Mouse (Mus musculus) effector memory CD4-positive, alpha-beta T cell, adult 5 months (primary cell): ENCODE measurements around the gene Ajm1. TPM values are rescaled to one million over a fixed set of nuclear protein-coding genes. Genes with fewer than 3 reads are reported as not detected.

ENCODE experiments used
- polyA plus RNA-seq: library from polyadenylated mRNA; unstranded; fragments of 100-300 nt; shearing (Covaris generic); gene quantifications from one replicate; pipeline ENCODE4 v1.2.1, GENCODE M21; 2017

Gene Ajm1
- not detected for polyA plus RNA-seq

DNA sequence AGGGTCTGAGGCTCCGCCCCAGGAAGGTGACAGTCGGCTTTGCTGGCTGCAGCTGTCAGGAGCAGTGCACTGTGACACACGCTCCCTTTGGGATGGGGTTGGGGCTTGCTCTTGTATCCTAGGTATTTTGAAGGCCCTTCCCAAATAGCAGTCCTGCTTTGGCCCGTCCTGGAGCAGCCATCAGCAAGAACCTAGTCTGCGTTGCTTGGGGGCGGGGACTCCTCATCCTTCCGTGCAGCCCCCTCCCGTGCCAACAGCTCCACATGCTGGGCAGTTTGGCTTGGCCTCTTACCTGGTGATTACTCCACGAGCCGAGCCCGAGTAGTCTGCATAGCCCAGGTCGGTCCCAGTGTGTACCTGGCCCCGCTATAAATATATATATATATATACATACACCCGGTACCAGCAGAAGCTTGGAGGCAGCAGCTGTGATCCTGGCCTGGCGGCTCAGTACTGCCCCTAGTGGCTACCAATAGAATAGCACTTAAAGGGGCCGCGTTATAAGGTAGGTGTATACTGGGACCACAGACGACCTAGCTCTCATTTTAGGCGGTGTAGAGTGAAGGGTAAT lies at the start of gene Ajm1:
Gene Ajm1 (minus strand): TSS at position 464 of the 571 bp plus-strand sequence.

DNA sequence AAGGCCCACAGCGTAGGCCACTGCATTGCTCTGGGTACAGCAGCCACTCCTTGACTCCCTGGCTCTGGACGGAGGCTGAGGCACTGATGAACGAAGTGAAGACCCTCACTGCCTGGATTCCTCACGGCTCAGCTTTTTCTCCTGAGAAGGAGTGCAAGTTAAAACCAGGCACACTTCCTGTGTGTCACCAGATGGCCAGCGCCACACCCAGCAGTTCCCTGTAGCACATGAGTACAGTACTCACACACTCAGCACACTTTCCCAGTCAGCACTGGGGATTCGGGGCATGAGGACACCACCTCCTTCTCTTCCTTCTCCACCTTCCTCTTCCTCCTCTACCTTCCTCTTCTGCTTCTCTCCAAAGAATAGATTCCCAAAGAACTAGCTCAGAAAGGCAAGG lies 46.3 kb upstream of the Ajm1 start, which contains the start of gene Fcna:
Gene Fcna (minus strand): TSS at position 220 of the 400 bp plus-strand sequence.

DNA sequence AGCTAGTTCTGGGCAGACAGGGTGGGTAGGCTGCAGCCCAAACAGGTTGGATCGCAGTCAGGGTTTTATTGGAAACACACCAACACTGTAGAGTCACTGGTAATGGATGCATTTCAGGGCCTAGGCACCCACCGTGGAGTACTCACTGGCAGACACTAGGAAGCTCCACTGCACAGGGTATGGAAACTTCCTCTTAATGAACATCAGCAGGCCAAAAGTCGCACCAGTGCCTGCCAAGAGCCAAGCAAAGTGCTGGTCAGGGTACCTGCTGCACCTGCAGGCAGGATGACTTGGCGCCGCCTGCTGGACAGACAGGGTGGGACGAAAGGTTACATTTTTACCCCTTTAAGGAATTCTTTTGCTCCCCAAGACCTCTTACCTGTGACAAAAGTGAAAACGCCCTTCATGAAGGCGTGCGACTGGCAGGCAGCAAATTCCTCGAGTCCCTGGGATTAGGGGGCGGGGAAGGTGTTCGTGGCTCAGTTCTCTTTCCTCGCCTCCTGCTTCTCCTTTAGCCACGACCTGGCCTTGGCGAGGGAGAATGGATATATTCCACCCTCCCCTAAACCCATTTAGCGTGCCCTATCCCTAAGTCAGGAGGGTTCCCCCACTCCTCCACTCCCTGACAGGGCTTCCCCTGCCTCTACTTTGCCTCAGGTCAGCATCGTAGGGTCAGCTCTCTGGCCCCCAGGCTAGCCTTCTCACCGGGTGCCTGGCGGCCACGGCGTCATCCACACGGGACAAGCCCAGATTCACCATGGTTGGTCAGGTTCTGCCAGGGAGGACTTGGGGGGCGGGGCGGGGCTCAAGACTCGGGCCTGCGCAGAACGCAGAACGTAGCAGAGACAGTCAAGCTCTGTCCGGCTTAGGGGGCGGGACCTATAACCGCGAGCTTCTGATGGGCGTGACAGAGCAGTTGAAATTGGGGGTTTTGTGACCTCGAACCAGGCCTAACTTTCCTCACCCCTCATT lies 40.0 kb upstream of the Ajm1 start, which contains the start of gene Tmem141:
Gene Tmem141 (minus strand): TSS at position 777 of the 972 bp plus-strand sequence.

DNA sequence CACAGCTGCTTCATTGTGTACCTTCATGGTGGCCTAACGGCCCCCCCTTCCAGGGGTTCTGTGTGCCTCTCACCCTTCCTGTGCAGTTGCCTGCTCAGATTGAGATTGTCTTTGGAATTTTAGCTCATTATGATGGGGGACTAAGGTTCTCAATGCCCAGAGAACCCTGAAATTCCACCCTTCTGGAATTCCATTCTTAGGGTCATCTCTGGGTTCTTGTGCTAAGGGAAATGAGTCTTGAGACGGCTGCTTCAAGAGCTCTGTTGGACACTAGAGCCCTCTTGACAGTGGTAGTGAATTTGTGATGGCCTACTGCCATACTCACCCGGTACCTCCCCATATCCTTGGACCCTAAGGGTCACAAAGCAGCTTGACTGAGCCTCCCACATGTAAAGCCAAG lies 36.0 kb upstream of the Ajm1 start, which contains the start of gene Ccdc183:
Gene Ccdc183 (minus strand): TSS at position 101 of the 400 bp plus-strand sequence.

GRCm38 (mm10) chr2:25607761-25608622 lies 26.4 kb upstream of the Ajm1 start, which contains the start of gene Rabl6:
TSS of gene Rabl6 (minus strand) at chr2:25608521.

DNA sequence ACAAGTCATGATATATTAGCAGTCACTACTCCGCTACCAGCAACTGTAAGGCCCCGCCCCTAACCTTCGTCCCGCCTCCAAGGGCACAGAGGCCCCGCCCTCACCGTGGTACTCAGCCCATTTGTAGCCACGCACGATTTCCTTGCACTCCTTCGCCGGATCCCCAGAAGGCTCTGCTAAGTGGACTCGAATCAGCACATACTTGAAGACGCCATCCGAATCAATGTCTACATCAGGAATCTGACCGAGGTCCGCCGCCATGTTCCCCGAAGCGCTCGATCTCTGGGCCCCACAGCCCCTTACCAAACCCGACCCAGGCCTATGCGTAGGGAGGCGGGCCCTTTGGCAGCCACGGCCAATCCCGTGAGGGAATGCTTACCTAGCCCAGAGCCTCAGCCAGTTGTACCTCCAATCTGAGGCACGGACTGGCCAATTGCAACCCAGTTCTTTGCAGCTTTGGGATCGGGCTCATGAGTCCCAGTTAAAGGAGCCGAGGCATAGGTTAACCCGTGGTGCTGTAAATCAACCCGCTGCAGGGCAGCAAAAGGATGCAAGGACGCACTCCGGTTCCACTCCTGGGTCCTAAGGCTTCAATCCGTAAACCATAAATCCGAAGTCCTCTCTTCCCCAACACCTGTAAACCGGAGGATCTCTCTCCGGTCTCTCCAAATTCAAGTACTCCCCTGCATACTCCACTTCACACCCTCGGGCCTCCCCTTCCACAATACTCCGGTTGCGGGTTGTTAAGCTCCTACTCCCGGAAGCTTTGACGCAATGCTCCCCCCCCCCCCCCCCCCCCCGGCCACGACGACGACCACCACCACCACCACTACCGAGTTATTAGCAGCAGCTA lies 6.8 kb downstream of the Ajm1 start, which contains the start of the genes Mamdc4 and Phpt1:
Gene Mamdc4 (minus strand): TSS at position 267 of the 853 bp plus-strand sequence.
Gene Phpt1 (minus strand): TSS at position 646 of the 853 bp plus-strand sequence.

GRCm38 (mm10) chr2:25557221-25557963 lies 24.2 kb downstream of the Ajm1 start, which contains the start of gene Edf1:
TSS of gene Edf1 (plus strand) at chr2:25557847.

GRCm38 (mm10) chr2:25546811-25547491 lies 34.6 kb downstream of the Ajm1 start, which contains the start of gene Traf2:
TSS of gene Traf2 (minus strand) at chr2:25546940.

Other genes with a start within 250 kb of the Ajm1 start
- gene Man1b1, start 249.4 kb downstream of the Ajm1 start, polyA plus RNA-seq = 49.9 TPM
- gene Dpp7, start 225.4 kb downstream of the Ajm1 start, polyA plus RNA-seq = 20.8 TPM
- 27.9 TPM for gene Uap1l1, start 216.1 kb downstream of the Ajm1 start, polyA plus RNA-seq
- 0.80 TPM for gene Sapcd2, start 209.4 kb downstream of the Ajm1 start, polyA plus RNA-seq
- gene Entpd2, start 185.9 kb downstream of the Ajm1 start, polyA plus RNA-seq = not detected
- gene Npdc1, start 182.4 kb downstream of the Ajm1 start, polyA plus RNA-seq = 4.5 TPM
- 1.6 TPM for gene Fut7, start 158.5 kb downstream of the Ajm1 start, polyA plus RNA-seq
- gene Abca2, start 153.1 kb downstream of the Ajm1 start, polyA plus RNA-seq = 58.8 TPM
- gene Clic3, start 124.9 kb downstream of the Ajm1 start, polyA plus RNA-seq = 3.2 TPM
- 57.3 TPM for gene Paxx, start 120.7 kb downstream of the Ajm1 start, polyA plus RNA-seq
- gene Ptgds, start 111.7 kb downstream of the Ajm1 start, polyA plus RNA-seq = not detected
- gene Lcn12, start 87.8 kb downstream of the Ajm1 start, polyA plus RNA-seq = not detected
- 67.4 TPM for gene Fbxw5, start 81.0 kb downstream of the Ajm1 start, polyA plus RNA-seq
- gene C8g, start 80.0 kb downstream of the Ajm1 start, polyA plus RNA-seq = 5.9 TPM
- gene Traf2, start 34.8 kb downstream of the Ajm1 start, polyA plus RNA-seq = 65.0 TPM
- 209 TPM for gene Edf1, start 23.9 kb downstream of the Ajm1 start, polyA plus RNA-seq
- 2.0 TPM for gene Mamdc4, start 6.9 kb downstream of the Ajm1 start, polyA plus RNA-seq
- 48.3 TPM for gene Phpt1, start 6.5 kb downstream of the Ajm1 start, polyA plus RNA-seq
- 41.4 TPM for gene Rabl6, start 26.8 kb upstream of the Ajm1 start, polyA plus RNA-seq
- not detected for gene Ccdc183, start 35.9 kb upstream of the Ajm1 start, polyA plus RNA-seq
- 3.4 TPM for gene Tmem141, start 40.2 kb upstream of the Ajm1 start, polyA plus RNA-seq
- not detected for gene Fcna, start 46.3 kb upstream of the Ajm1 start, polyA plus RNA-seq
- not detected for gene Lcn8, start 71.4 kb upstream of the Ajm1 start, polyA plus RNA-seq
- gene Lcn5, start 76.2 kb upstream of the Ajm1 start, polyA plus RNA-seq = not detected
- not detected for gene Lcn6, start 95.0 kb upstream of the Ajm1 start, polyA plus RNA-seq
- gene Lcn10, start 101.0 kb upstream of the Ajm1 start, polyA plus RNA-seq = not detected
- gene Obp2a, start 118.3 kb upstream of the Ajm1 start, polyA plus RNA-seq = not detected
- gene Bmyc, start 125.0 kb upstream of the Ajm1 start, polyA plus RNA-seq = 21.5 TPM
- gene Obp2b, start 155.3 kb upstream of the Ajm1 start, polyA plus RNA-seq = not detected
- gene Lcn3, start 183.8 kb upstream of the Ajm1 start, polyA plus RNA-seq = not detected
- not detected for gene Lcn11, start 195.3 kb upstream of the Ajm1 start, polyA plus RNA-seq
- gene Gm13539, start 200.5 kb upstream of the Ajm1 start, polyA plus RNA-seq = not detected
- gene Glt6d1, start 234.1 kb upstream of the Ajm1 start, polyA plus RNA-seq = not detected
- not detected for gene Lcn9, start 241.4 kb upstream of the Ajm1 start, polyA plus RNA-seq